Mouse (Mus musculus) retina, postnatal 1 day (tissue): Measurements from ENCODE around the gene Tacc3.

Experiments used
- DNase-seq: peaks from one replicate; pipeline ENCODE4 v3.0.0-alpha.2; 2012

Gene Tacc3

GRCm38 (mm10) chr5:33696430-33696829, 38.5 kb downstream of the Tacc3 start:
- DNase-seq, result no peak

- DNase-seq, result no peak
Observed at GRCm38 (mm10) chr5:33697534-33697933, 39.6 kb downstream of the Tacc3 start.

GRCm38 (mm10) chr5:33697947-33698512, 40.1 kb downstream of the Tacc3 start:
- peak; percentile 97 for DNase-seq

- DNase-seq, result no peak
Observed at GRCm38 (mm10) chr5:33698669-33699068, 40.7 kb downstream of the Tacc3 start.

- no peak for DNase-seq
Observed at GRCm38 (mm10) chr5:33700010-33700409, 42.1 kb downstream of the Tacc3 start.

GRCm38 (mm10) chr5:33701832-33702231, 43.9 kb downstream of the Tacc3 start:
- DNase-seq, result no peak

GRCm38 (mm10) chr5:33703999-33704398, 46.1 kb downstream of the Tacc3 start:
- no peak for DNase-seq

- peak; percentile 59 for DNase-seq
Observed at GRCm38 (mm10) chr5:33704945-33705611, 47.1 kb downstream of the Tacc3 start.

- no peak for DNase-seq
Observed at GRCm38 (mm10) chr5:33705612-33706349, 47.9 kb downstream of the Tacc3 start.

- no peak for DNase-seq
Observed at GRCm38 (mm10) chr5:33706350-33706629, 48.4 kb downstream of the Tacc3 start.

GRCm38 (mm10) chr5:33707163-33707562, 49.2 kb downstream of the Tacc3 start:
- no peak for DNase-seq

GRCm38 (mm10) chr5:33709037-33709436, 51.1 kb downstream of the Tacc3 start:
- DNase-seq, result peak; percentile 49

GRCm38 (mm10) chr5:33712550-33712949, 54.6 kb downstream of the Tacc3 start:
- no peak for DNase-seq

GRCm38 (mm10) chr5:33715182-33715581, 57.3 kb downstream of the Tacc3 start:
- DNase-seq, result no peak

GRCm38 (mm10) chr5:33716467-33716866, 58.5 kb downstream of the Tacc3 start:
- no peak for DNase-seq

GRCm38 (mm10) chr5:33718460-33718859, 60.5 kb downstream of the Tacc3 start:
- no peak for DNase-seq

- no peak for DNase-seq
Observed at GRCm38 (mm10) chr5:33720852-33721490, 63.0 kb downstream of the Tacc3 start.

GRCm38 (mm10) chr5:33721541-33722265, 63.8 kb downstream of the Tacc3 start, which contains the start of gene Fgfr3:
Gene Fgfr3 (plus strand): TSS chr5:33721674.
- peak; percentile 73 for DNase-seq

GRCm38 (mm10) chr5:33722266-33723018, 64.5 kb downstream of the Tacc3 start:
- DNase-seq, result no peak

GRCm38 (mm10) chr5:33723019-33723640, 65.2 kb downstream of the Tacc3 start:
- peak; percentile 53 for DNase-seq

GRCm38 (mm10) chr5:33723641-33724465, 65.9 kb downstream of the Tacc3 start:
- peak; percentile 61 for DNase-seq
